Mouse (Mus musculus) brain, embryonic 14.5 days (tissue): Measurements from ENCODE around the gene Fank1.

Source experiments
- CTCF ChIP-seq: fragments of 200-500 bp; IDR thresholded peaks from 2 replicates; pipeline ENCODE4 v1.5.1; 2012; ENCODE audit warnings: inconsistent platforms, mild to moderate bottlenecking, moderate library complexity, borderline replicate concordance; ENCODE audit not compliant: insufficient read depth, insufficient read length; ENCODE audit errors: extremely low read depth
- POLR2A ChIP-seq: fragments of 200-500 bp; IDR thresholded peaks from 2 replicates; pipeline ENCODE4 v1.6.1; 2012; ENCODE audit warnings: mild to moderate bottlenecking, inconsistent platforms, borderline replicate concordance; ENCODE audit not compliant: poor library complexity, insufficient read depth, insufficient read length, severe bottlenecking; ENCODE audit errors: extremely low read depth

DNA sequence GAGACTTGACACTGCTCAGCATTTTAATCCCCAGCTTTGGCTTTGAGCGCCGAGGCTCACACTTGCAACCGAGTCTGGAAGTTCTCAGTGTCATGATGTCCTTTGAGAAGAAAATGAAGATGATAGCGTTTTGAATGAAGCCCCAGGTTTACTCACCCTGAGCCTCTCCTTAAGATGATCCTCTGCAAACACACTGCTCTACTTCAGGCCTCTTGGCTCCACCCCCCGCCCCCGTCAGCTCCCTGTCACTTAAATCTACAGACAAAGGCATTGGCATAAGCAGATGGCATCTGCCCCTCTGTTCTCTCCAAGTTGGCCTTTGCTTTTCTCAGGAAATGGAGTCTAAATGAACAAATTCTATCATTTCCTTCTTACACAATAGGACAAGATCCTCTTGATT, 147.3 kb downstream of the Fank1 start:
- TF ChIP-seq CTCF (no peak), POLR2A (no peak)
